ENCODE assay signal across 10 mouse cellular contexts in genomic region chr6:42247173-42247572, GRCm38 (mm10). TPM values are rescaled to one million over a fixed set of nuclear protein-coding genes. Genes with fewer than 3 reads are reported as not detected.
A peak's percentile ranks its signal among the peaks of the same experiment; 100 is the strongest.
DNase-seq lines count a peak whose midpoint lies in the region; ATAC-seq lines count a peak whose summit lies in the region.
"Had no signal": no experiment of that assay in that cellular context is flagged by ENCODE, and none has a peak within 500 bp of the region (broad histone marks: within the 10 kb centered on the region; RNA-seq: fewer than 3 reads in every experiment).

No protein-coding gene starts in this region.

- H3K4me3 ChIP-seq in hindbrain, embryonic 15.5 days = peak overlapping the region; percentile 28
- no peak overlapping the region for H3K4me3 ChIP-seq in liver, embryonic 13.5 days (replicated peaks)

- no peaks in the 10 kb centered on the region for H3K9me3 ChIP-seq in hindbrain, embryonic 15.5 days
- no peaks in the 10 kb centered on the region for H3K9me3 ChIP-seq in liver, embryonic 13.5 days (replicated peaks)
- H3K9me3 ChIP-seq: heart, embryonic 15.5 days had no signal

- peak; percentile 48 for DNase-seq in testis, postnatal 14 days (ENCODE audit: low spot score)
- no peak for DNase-seq in testis, postnatal 10 days (ENCODE audit: low spot score)
- peak; percentile 53 for DNase-seq in liver, embryonic 13.5 days
- peak; percentile 17 for DNase-seq in thymus, postnatal 25 days
- DNase-seq in layer of hippocampus, postnatal 14 days (ENCODE audit: low spot score in 2 of 2) = no peak
- no peak for DNase-seq in left cerebral cortex, postnatal 14 days (ENCODE audit: low spot score in 2 of 2)

- H3K4me2 ChIP-seq in hindbrain, embryonic 15.5 days = peak overlapping the region; percentile 50
- peak overlapping the region; percentile 90 for H3K4me2 ChIP-seq in liver, embryonic 13.5 days

- ATAC-seq in hindbrain, embryonic 15.5 days (ENCODE audit: low FRiP score, low read depth) = peak; percentile 55; the same call in 1 of the 2 replicates
- ATAC-seq in liver, embryonic 13.5 days (ENCODE audit: low read depth) = no peak
- ATAC-seq in erythroid progenitor cell, adult 5-6 weeks (replicated peaks; ENCODE audit: low FRiP score, poor library complexity, severe bottlenecking) = no peak

- 10% methylated on average over 8 of the region's 8 CpGs for whole genome bisulfite sequencing in hindbrain, embryonic 15.5 days
- 16% methylated on average over 8 of the region's 8 CpGs for WGBS in liver, embryonic 13.5 days (ENCODE audit: insufficient replicate concordance)

- H3K4me1 ChIP-seq in hindbrain, embryonic 15.5 days (replicated peaks) = peaks cover 11% of the 10 kb centered on the region; the same call in 1 of the 2 replicates
- peaks cover 22% of the 10 kb centered on the region for H3K4me1 ChIP-seq in liver, embryonic 13.5 days (replicated peaks)

- H3K27me3 ChIP-seq in hindbrain, embryonic 15.5 days = no peaks in the 10 kb centered on the region
- 0 out of 2 replicates have a peak, but pooled peaks cover 4% of the 10 kb centered on the region for H3K27me3 ChIP-seq in liver, embryonic 13.5 days

- H3K27ac ChIP-seq in hindbrain, embryonic 15.5 days (replicated peaks) = 0 out of 2 replicates have a peak overlapping the region, but pooled peaks have one; percentile 14
- no peak overlapping the region for H3K27ac ChIP-seq in liver, embryonic 13.5 days
- H3K27ac ChIP-seq: heart, embryonic 15.5 days had no signal

- no peak overlapping the region for H3K9ac ChIP-seq in hindbrain, embryonic 15.5 days
- no peak overlapping the region for H3K9ac ChIP-seq in liver, embryonic 13.5 days
- H3K9ac ChIP-seq: heart, embryonic 15.5 days had no signal

- intact Hi-C loops in left cerebral cortex, postnatal 14 days (cut with DNase I) = no loop called here

- no peaks in the 10 kb centered on the region for H3K36me3 ChIP-seq in hindbrain, embryonic 15.5 days
- H3K36me3 ChIP-seq in liver, embryonic 13.5 days = no peaks in the 10 kb centered on the region
- H3K36me3 ChIP-seq: heart, embryonic 15.5 days had no signal

RNA-seq across cellular contexts. Expression of gene Gstk1, which starts 1.4 kb away (rescaled TPM):
- 11.0 and 12.0 TPM in 2 replicates for polyA plus RNA-seq in hindbrain, embryonic 15.5 days (2015; fragmentation: Nextera tagmentation; extraction: Ambion mirVana)
- 6.9 and 8.1 TPM in 2 replicates for polyA plus RNA-seq in liver, embryonic 13.5 days (2015; fragmentation: Nextera tagmentation; extraction: Ambion mirVana)
- total RNA-seq in layer of hippocampus, postnatal 14 days (2021) = 1 to 10 TPM; 8.6 to 8.9 TPM
- total RNA-seq in erythroid progenitor cell, adult 5-6 weeks (2015; ENCODE audit: low replicate concordance) = 5.4 and 20.1 TPM in 2 replicates
- 2.1 and 3.8 TPM in 2 replicates for total RNA-seq in erythroid progenitor cell, adult 5-6 weeks (2017; ENCODE audit: low replicate concordance)
- total RNA-seq in left cerebral cortex, postnatal 14 days (2021) = 1 to 10 TPM; 7.1 to 7.6 TPM

RNA-seq across cellular contexts. Expression of gene Tmem139, which starts 14.6 kb away (rescaled TPM):
- 0.18 and 0.26 TPM in 2 replicates for polyA plus RNA-seq in hindbrain, embryonic 15.5 days (2015; fragmentation: Nextera tagmentation; extraction: Ambion mirVana)
- polyA plus RNA-seq in liver, embryonic 13.5 days (2015; fragmentation: Nextera tagmentation; extraction: Ambion mirVana) = 0.12 TPM in 1 of 2 replicates, not detected in the other
- not detected for total RNA-seq in layer of hippocampus, postnatal 14 days (2021)
- total RNA-seq in erythroid progenitor cell, adult 5-6 weeks (2015; ENCODE audit: low replicate concordance) = not detected in 2 replicates
- total RNA-seq in erythroid progenitor cell, adult 5-6 weeks (2017; ENCODE audit: low replicate concordance) = not detected in 2 replicates
- total RNA-seq in left cerebral cortex, postnatal 14 days (2021) = not detected

RNA-seq across cellular contexts. Expression of gene Casp2, which starts 17.6 kb away (rescaled TPM):
- polyA plus RNA-seq in hindbrain, embryonic 15.5 days (2015; fragmentation: Nextera tagmentation; extraction: Ambion mirVana) = 32.0 and 35.9 TPM in 2 replicates
- 26.0 and 29.8 TPM in 2 replicates for polyA plus RNA-seq in liver, embryonic 13.5 days (2015; fragmentation: Nextera tagmentation; extraction: Ambion mirVana)
- 10 to 100 TPM; 19.2 to 20.8 TPM for total RNA-seq in layer of hippocampus, postnatal 14 days (2021)
- 66.3 and 108 TPM in 2 replicates for total RNA-seq in erythroid progenitor cell, adult 5-6 weeks (2015; ENCODE audit: low replicate concordance)
- total RNA-seq in erythroid progenitor cell, adult 5-6 weeks (2017; ENCODE audit: low replicate concordance) = 46.6 and 60.7 TPM in 2 replicates
- total RNA-seq in left cerebral cortex, postnatal 14 days (2021) = 10 to 100 TPM; 20.6 to 22.3 TPM

RNA-seq across cellular contexts. Expression of gene Tas2r144, which starts 32.0 kb away (rescaled TPM):
- polyA plus RNA-seq in hindbrain, embryonic 15.5 days (2015; fragmentation: Nextera tagmentation; extraction: Ambion mirVana) = not detected in 2 replicates
- not detected in 2 replicates for polyA plus RNA-seq in liver, embryonic 13.5 days (2015; fragmentation: Nextera tagmentation; extraction: Ambion mirVana)
- total RNA-seq in layer of hippocampus, postnatal 14 days (2021) = not detected
- total RNA-seq in erythroid progenitor cell, adult 5-6 weeks (2015; ENCODE audit: low replicate concordance) = not detected in 2 replicates
- total RNA-seq in erythroid progenitor cell, adult 5-6 weeks (2017; ENCODE audit: low replicate concordance) = not detected in 2 replicates
- total RNA-seq in left cerebral cortex, postnatal 14 days (2021) = not detected
- polyA plus RNA-seq: heart, embryonic 15.5 days; small intestine, adult 2 months had no signal

RNA-seq across cellular contexts. Expression of gene Clcn1, which starts 39.3 kb away (rescaled TPM):
- polyA plus RNA-seq in hindbrain, embryonic 15.5 days (2015; fragmentation: Nextera tagmentation; extraction: Ambion mirVana) = 0.94 and 1.5 TPM in 2 replicates
- 0.08 TPM in 1 of 2 replicates, not detected in the other for polyA plus RNA-seq in liver, embryonic 13.5 days (2015; fragmentation: Nextera tagmentation; extraction: Ambion mirVana)
- total RNA-seq in layer of hippocampus, postnatal 14 days (2021) = 1 to 10 TPM; 2.7 to 3.7 TPM
- 1.3 TPM in 1 of 2 replicates, not detected in the other for total RNA-seq in erythroid progenitor cell, adult 5-6 weeks (2015; ENCODE audit: low replicate concordance)
- 0.38 TPM in 1 of 2 replicates, not detected in the other for total RNA-seq in erythroid progenitor cell, adult 5-6 weeks (2017; ENCODE audit: low replicate concordance)
- 1 to 10 TPM; 3.2 to 4.4 TPM for total RNA-seq in left cerebral cortex, postnatal 14 days (2021)

Comparison
In these comparisons a context has a peak if more than half of its experiments do, and no peak if none do; other contexts are left out.
1. DNase-seq: peak in testis, postnatal 14 days (single experiment), liver, embryonic 13.5 days (single experiment) and thymus, postnatal 25 days (single experiment); none in testis, postnatal 10 days (single experiment), layer of hippocampus, postnatal 14 days (0 of 2) and left cerebral cortex, postnatal 14 days (0 of 2).